Mouse (Mus musculus) MEL (cell line): ENCODE measurements around the gene Pank4. TPM values are rescaled to one million over a fixed set of nuclear protein-coding genes. Genes with fewer than 3 reads are reported as not detected.

Experiments used
- DNase-seq: peaks from one replicate; pipeline ENCODE4 v3.0.0; 2011; ENCODE audit warnings: low read depth, low spot score
- H3K27ac ChIP-seq: 2 replicates; pipeline ENCODE4 v1.5.1; 2012; ENCODE audit warnings: low read depth, mild to moderate bottlenecking, control low read depth, low read length, moderate library complexity; ENCODE audit not compliant: control insufficient read depth
- H3K27me3 ChIP-seq, 2 experiments: fragments of 150-350 bp in 1 of 2; sonication (generic) in 1 of 2; 2 replicates each; pipeline ENCODE4 v1.6.1; 2012; ENCODE audit warnings: low read length in 2 of 2, mild to moderate bottlenecking in 2 of 2, improper control_type of control experiment in 1 of 2, moderate library complexity in 1 of 2; ENCODE audit not compliant: insufficient read depth in 2 of 2, control insufficient read depth in 1 of 2
- H3K36me3 ChIP-seq, 2 experiments: 2 replicates each; pipeline ENCODE4 v1.6.1; 2012 to 2014; ENCODE audit warnings: low read length in 2 of 2, improper control_type of control experiment in 1 of 2, inconsistent platforms in 1 of 2, mild to moderate bottlenecking in 1 of 2; ENCODE audit not compliant: insufficient read depth in 2 of 2, control insufficient read depth in 1 of 2
- H3K4me1 ChIP-seq, 2 experiments: fragments of 150-350 bp in 1 of 2; sonication (generic) in 1 of 2; 2 replicates each; pipeline ENCODE4 v1.6.1; 2012; ENCODE audit warnings: low read length in 2 of 2, improper control_type of control experiment in 1 of 2, mild to moderate bottlenecking in 1 of 2; ENCODE audit not compliant: insufficient read depth in 2 of 2, control insufficient read depth in 1 of 2
- H3K4me3 ChIP-seq, 2 experiments: fragments of 150-350 bp in 1 of 2; sonication (generic) in 1 of 2; 2 replicates each; pipeline ENCODE4 v1.5.1; 2012; ENCODE audit warnings: low read depth in 2 of 2, low read length in 2 of 2, mild to moderate bottlenecking in 2 of 2, moderate library complexity in 2 of 2, control low read depth in 1 of 2, improper control_type of control experiment in 1 of 2; ENCODE audit not compliant: control insufficient read depth in 1 of 2, insufficient read depth in 1 of 2
- H3K79me2 ChIP-seq: 2 replicates; pipeline ENCODE4 v1.6.1; 2012; ENCODE audit warnings: mild to moderate bottlenecking, low read length, moderate library complexity; ENCODE audit not compliant: control insufficient read depth, poor library complexity, insufficient read depth
- H3K9ac ChIP-seq: 2 replicates; pipeline ENCODE4 v1.6.1; 2012; ENCODE audit warnings: low read depth, mild to moderate bottlenecking, control low read depth, low read length, moderate library complexity; ENCODE audit not compliant: control insufficient read depth, poor library complexity, severe bottlenecking
- H3K9me3 ChIP-seq: fragments of 150-350 bp; sonication (generic); replicated peaks from 2 replicates; pipeline ENCODE4 v1.6.1; 2012; ENCODE audit warnings: mild to moderate bottlenecking, low read length, improper control_type of control experiment, moderate library complexity; ENCODE audit not compliant: insufficient read depth
- BHLHE40 ChIP-seq: IDR thresholded peaks from 2 replicates; pipeline ENCODE4 v1.6.1; 2012; ENCODE audit warnings: low read depth, mild to moderate bottlenecking, inconsistent platforms, low read length, improper control_type of control experiment, borderline replicate concordance
- CTCF ChIP-seq, 3 experiments: IDR thresholded peaks in 2 of 3; conservative IDR thresholded peaks in 1 of 3; 2 replicates each; pipeline ENCODE4 v1.5.1; 2011 to 2012; ENCODE audit warnings: low read length in 3 of 3, low read depth in 2 of 3, mild to moderate bottlenecking in 2 of 3, improper control_type of control experiment in 1 of 3, inconsistent platforms in 1 of 3, mixed read lengths in 1 of 3, moderate library complexity in 1 of 3; ENCODE audit not compliant: control insufficient read depth in 1 of 3, insufficient read depth in 1 of 3, poor library complexity in 1 of 3, severe bottlenecking in 1 of 3
- ELF1 ChIP-seq: IDR thresholded peaks from 2 replicates; pipeline ENCODE4 v1.6.1; 2014; ENCODE audit warnings: low read depth, mild to moderate bottlenecking, inconsistent platforms, low read length, improper control_type of control experiment, moderate library complexity
- EP300 ChIP-seq, 2 experiments: IDR thresholded peaks; 2 replicates each; pipeline ENCODE4 v1.6.1; 2011; ENCODE audit warnings: improper control_type of control experiment in 2 of 2, low read length in 2 of 2, low read depth in 1 of 2, mild to moderate bottlenecking in 1 of 2
- ETS1 ChIP-seq: IDR thresholded peaks from 2 replicates; pipeline ENCODE4 v1.6.1; 2012; ENCODE audit warnings: low read depth, mild to moderate bottlenecking, inconsistent platforms, low read length, improper control_type of control experiment, moderate library complexity
- HCFC1 ChIP-seq: IDR thresholded peaks from 2 replicates; pipeline ENCODE4 v1.6.1; 2012; ENCODE audit warnings: low read depth, mild to moderate bottlenecking, inconsistent platforms, low read length, improper control_type of control experiment, moderate library complexity
- JUND ChIP-seq: IDR thresholded peaks from 2 replicates; pipeline ENCODE4 v1.6.1; 2011; ENCODE audit warnings: low read depth, mild to moderate bottlenecking, improper control_type of control experiment, low read length
- KAT2A ChIP-seq: conservative IDR thresholded peaks from 2 replicates; pipeline ENCODE4 v1.6.1; 2012; ENCODE audit warnings: low read depth, low read length, improper control_type of control experiment, inconsistent platforms
- MAFK ChIP-seq: IDR thresholded peaks from 2 replicates; pipeline ENCODE4 v1.6.1; 2011; ENCODE audit warnings: low read depth, mild to moderate bottlenecking, low read length, improper control_type of control experiment, borderline replicate concordance
- MAZ ChIP-seq: IDR thresholded peaks from 2 replicates; pipeline ENCODE4 v1.6.1; 2012; ENCODE audit warnings: low read depth, mild to moderate bottlenecking, inconsistent platforms, low read length, improper control_type of control experiment
- MXI1 ChIP-seq: IDR thresholded peaks from 2 replicates; pipeline ENCODE4 v1.6.1; 2011; ENCODE audit warnings: mild to moderate bottlenecking, low read depth, low read length, improper control_type of control experiment
- MYB ChIP-seq: IDR thresholded peaks from 2 replicates; pipeline ENCODE4 v1.6.1; 2011; ENCODE audit warnings: mild to moderate bottlenecking, low read depth, low read length, improper control_type of control experiment
- MYC ChIP-seq: IDR thresholded peaks from 2 replicates; pipeline ENCODE4 v1.6.1; 2011; ENCODE audit warnings: low read depth, mild to moderate bottlenecking, low read length, improper control_type of control experiment, moderate library complexity
- NELFE ChIP-seq: IDR thresholded peaks from 2 replicates; pipeline ENCODE4 v1.6.1; 2011; ENCODE audit warnings: low read depth, low read length, improper control_type of control experiment
- POLR2AphosphoS2 ChIP-seq: IDR thresholded peaks from 2 replicates; pipeline ENCODE4 v1.6.1; 2011; ENCODE audit warnings: low read length, improper control_type of control experiment
- RAD21 ChIP-seq: IDR thresholded peaks from 2 replicates; pipeline ENCODE4 v1.6.1; 2011; ENCODE audit warnings: mild to moderate bottlenecking, low read depth, low read length, improper control_type of control experiment
- RCOR1 ChIP-seq: IDR thresholded peaks from 2 replicates; pipeline ENCODE4 v1.6.1; 2012; ENCODE audit warnings: low read depth, mild to moderate bottlenecking, inconsistent platforms, low read length, improper control_type of control experiment
- SIN3A ChIP-seq: IDR thresholded peaks from 2 replicates; pipeline ENCODE4 v1.6.1; 2012; ENCODE audit warnings: low read length, improper control_type of control experiment, inconsistent platforms
- SMC3 ChIP-seq: IDR thresholded peaks from 2 replicates; pipeline ENCODE4 v1.6.1; 2011; ENCODE audit warnings: low read depth, low read length, improper control_type of control experiment
- TBP ChIP-seq: IDR thresholded peaks from 2 replicates; pipeline ENCODE4 v1.8.0; 2011; ENCODE audit warnings: low read depth, low read length, improper control_type of control experiment
- TCF12 ChIP-seq: IDR thresholded peaks from 2 replicates; pipeline ENCODE4 v1.6.1; 2014; ENCODE audit warnings: low read depth, mild to moderate bottlenecking, inconsistent platforms, low read length, improper control_type of control experiment, moderate library complexity
- USF1 ChIP-seq: IDR thresholded peaks from 2 replicates; pipeline ENCODE4 v1.6.1; 2014; ENCODE audit warnings: low read depth, mild to moderate bottlenecking, inconsistent platforms, low read length, improper control_type of control experiment, moderate library complexity
- USF2 ChIP-seq, 2 experiments: IDR thresholded peaks; 2 replicates each; pipeline ENCODE4 v1.6.1; 2011 to 2012; ENCODE audit warnings: improper control_type of control experiment in 2 of 2, low read length in 2 of 2, borderline replicate concordance in 1 of 2, inconsistent platforms in 1 of 2, low read depth in 1 of 2, mild to moderate bottlenecking in 1 of 2; ENCODE audit not compliant: insufficient read depth in 1 of 2
- ZC3H11A ChIP-seq: IDR thresholded peaks from 2 replicates; pipeline ENCODE4 v1.6.1; 2012; ENCODE audit warnings: low read depth, mild to moderate bottlenecking, inconsistent platforms, low read length, improper control_type of control experiment
- ZKSCAN1 ChIP-seq: IDR thresholded peaks from 2 replicates; pipeline ENCODE4 v1.6.1; 2012; ENCODE audit warnings: low read depth, mild to moderate bottlenecking, inconsistent platforms, low read length, improper control_type of control experiment, moderate library complexity
- polyA plus RNA-seq, 2 experiments: library from polyadenylated mRNA; stranded (reverse) in 1 of 2; unstranded in 1 of 2; fragments of >175 nt in 1 of 2; fragments of >200 nt in 1 of 2; gene quantifications; 2 replicates each; pipeline versions ENCODE4 v1.2.1 to v1.2.4; 2012; ENCODE audit warnings: low replicate concordance in 2 of 2, low read depth in 1 of 2; ENCODE audit not compliant: insufficient read length in 2 of 2, insufficient read depth in 1 of 2, missing spikeins in 1 of 2
- total RNA-seq: library from RNA; depleted of rRNA; stranded (reverse); fragments of 300-350 nt; gene quantifications from 2 replicates; pipeline ENCODE4 v1.2.3, GENCODE M21; 2012

The Pank4 gene
- total and polyA plus RNA-seq, 3 experiments: 38.4 to 55.5 TPM; not detected in 1

DNA sequence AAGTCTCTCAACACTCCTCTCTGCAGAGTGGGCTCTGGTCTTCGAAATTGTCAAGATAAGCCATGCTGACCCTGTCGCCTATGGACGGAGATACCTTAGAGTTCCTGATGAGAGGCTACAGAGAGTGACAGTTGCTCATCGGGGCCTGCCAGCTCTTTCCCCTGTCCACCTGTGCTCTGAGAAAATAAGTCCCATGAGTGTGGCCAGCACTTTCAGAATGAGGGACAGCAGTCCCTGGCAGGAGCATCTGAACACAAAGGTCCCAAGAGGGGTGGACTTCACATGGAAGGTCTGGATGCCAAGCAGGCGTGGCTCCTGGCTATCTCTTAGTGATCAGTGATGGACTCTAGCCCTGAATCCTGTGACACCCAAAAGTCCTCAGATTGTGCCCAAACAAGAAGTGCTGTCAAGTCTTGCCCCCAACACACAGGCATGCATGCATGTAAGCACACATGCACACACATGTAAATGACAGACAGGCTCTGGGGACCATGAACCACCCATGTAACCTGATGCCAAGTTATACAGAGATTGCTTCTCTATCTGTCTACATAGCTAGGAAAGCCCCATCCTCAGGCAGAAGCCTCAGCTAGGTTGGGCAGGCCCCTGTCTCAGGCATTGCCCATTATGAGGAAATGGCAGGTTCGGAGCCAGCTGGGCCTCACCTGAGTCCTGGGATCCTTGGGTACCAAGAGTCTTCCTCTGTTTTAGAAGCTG, 20.4 kb upstream of the Pank4 start:
- Histone ChIP-seq H3K9me3 (no peaks in the 10 kb centered on the region), H3K27ac (peak overlapping the region; percentile 79; the same call in 1 of the 2 replicates), H3K79me2 (no peaks in the 10 kb centered on the region), H3K9ac (peak overlapping the region; percentile 46), H3K4me3 (peak overlapping the region; percentile 28 to 38), H3K27me3 (no peaks in the 10 kb centered on the region), H3K4me1 (peaks cover 0 to 21% of the 10 kb centered on the region in 2 experiments; a peak in 3 of 4 replicates), H3K36me3 (peaks cover 0 to 7% of the 10 kb centered on the region in 2 experiments; a peak in 2 of 4 replicates)
- no peak for DNase-seq
- TF ChIP-seq MXI1: no peak
- no peak for TF ChIP-seq MAZ
- no peak for TF ChIP-seq POLR2AphosphoS2
- TF ChIP-seq USF1: no peak
- no peak for TF ChIP-seq TCF12
- TF ChIP-seq EP300 (IDR thresholded peaks at IDR 0.05; ENCODE audit: low read depth in 1 of 2, low read length in 2 of 2): no peak
- TF ChIP-seq MAFK: no peak
- no peak for TF ChIP-seq MYB
- TF ChIP-seq ELF1: no peak
- no peak for TF ChIP-seq NELFE
- no peak for TF ChIP-seq RAD21

DNA sequence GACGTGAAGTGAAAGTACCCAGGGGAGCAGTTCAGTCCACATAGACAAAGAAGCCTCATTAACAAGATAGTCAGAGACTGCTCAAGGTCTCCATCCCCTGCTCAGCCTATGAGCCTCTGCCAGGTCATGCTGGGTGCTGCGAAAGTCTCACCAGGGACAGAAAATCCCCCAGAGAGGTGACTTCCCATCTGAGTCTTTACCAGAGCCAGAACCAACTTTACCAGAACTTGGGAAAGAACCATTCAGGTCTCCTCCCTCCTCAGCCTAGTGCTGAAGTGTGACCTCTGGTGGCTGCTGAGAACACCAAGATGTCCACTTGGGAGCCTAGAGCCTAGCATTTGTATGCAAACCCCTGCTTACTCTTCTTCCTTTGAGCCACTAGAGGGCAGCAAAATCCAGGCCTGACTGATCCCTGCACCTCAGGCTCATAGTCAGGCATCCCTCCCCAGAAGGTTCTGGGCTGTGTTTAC, 19.8 kb upstream of the Pank4 start:
- Histone ChIP-seq H3K9ac (peak overlapping the region; percentile 46), H3K27ac (peak overlapping the region; percentile 19; the same call in 1 of the 2 replicates), H3K4me3 (peak overlapping the region; percentile 28 to 38), H3K27me3 (no peaks in the 10 kb centered on the region), H3K9me3 (no peaks in the 10 kb centered on the region), H3K36me3 (peaks cover 0 to 7% of the 10 kb centered on the region in 2 experiments; a peak in 2 of 4 replicates), H3K4me1 (peaks cover 0 to 21% of the 10 kb centered on the region in 2 experiments; a peak in 3 of 4 replicates), H3K79me2 (no peaks in the 10 kb centered on the region)
- 0 out of 2 replicates have a peak, but pooled peaks have one; percentile 59 for TF ChIP-seq BHLHE40
- 0 out of 2 replicates have a peak, but pooled peaks have one; percentile 61 for TF ChIP-seq JUND
- peak; percentile 97 for TF ChIP-seq SMC3
- no peak for TF ChIP-seq MAFK
- TF ChIP-seq MXI1: peak; percentile 56
- TF ChIP-seq ELF1: no peak
- TF ChIP-seq RAD21: peak; percentile 85
- TF ChIP-seq ZC3H11A: peak; percentile 87
- no peak for TF ChIP-seq USF2 (IDR thresholded peaks at IDR 0.05; ENCODE audit: borderline replicate concordance in 1 of 2, insufficient read depth in 1 of 2, low read depth in 1 of 2, low read length in 2 of 2)
- peak; percentile 84 for TF ChIP-seq SIN3A
- no peak for TF ChIP-seq ZKSCAN1
- no peak for TF ChIP-seq USF1
- TF ChIP-seq HCFC1: peak; percentile 67
- no peak for TF ChIP-seq KAT2A
- TF ChIP-seq CTCF (IDR thresholded peaks at IDR 0.05 in 2 of 3, conservative IDR thresholded peaks at IDR 0.05 in 1 of 3; ENCODE audit: control insufficient read depth in 1 of 3, insufficient read depth in 1 of 3, low read depth in 2 of 3, low read length in 3 of 3, poor library complexity in 1 of 3, severe bottlenecking in 1 of 3): peak; percentile 77 to 97 (median 89); a peak in 5 of 6 replicates
- peak; percentile 23; the same call in 1 of the 2 replicates for TF ChIP-seq RCOR1
- TF ChIP-seq POLR2AphosphoS2: no peak
- TF ChIP-seq MYC: peak; percentile 58; the same call in 1 of the 2 replicates
- 0 out of 2 replicates have a peak, but pooled peaks have one; percentile 21 for TF ChIP-seq TBP
- 0 out of 2 replicates have a peak, but pooled peaks have one; percentile 30 for TF ChIP-seq ETS1
- DNase-seq: peak; percentile 94
